Mouse (Mus musculus) 3134 (cell line): ENCODE data around the gene P4hb.
"Not testable (repeated sequence)": the region's sequence is repeated elsewhere in the genome, so short reads cannot be mapped to it uniquely, and the experiment has no call there.

ENCODE experiments used
- DNase-seq: peaks from one replicate; pipeline ENCODE4 v3.0.0-alpha.2; 2011; ENCODE audit warnings: low spot score; ENCODE audit not compliant: insufficient read length; ENCODE audit errors: extremely low read depth

Gene P4hb

DNA sequence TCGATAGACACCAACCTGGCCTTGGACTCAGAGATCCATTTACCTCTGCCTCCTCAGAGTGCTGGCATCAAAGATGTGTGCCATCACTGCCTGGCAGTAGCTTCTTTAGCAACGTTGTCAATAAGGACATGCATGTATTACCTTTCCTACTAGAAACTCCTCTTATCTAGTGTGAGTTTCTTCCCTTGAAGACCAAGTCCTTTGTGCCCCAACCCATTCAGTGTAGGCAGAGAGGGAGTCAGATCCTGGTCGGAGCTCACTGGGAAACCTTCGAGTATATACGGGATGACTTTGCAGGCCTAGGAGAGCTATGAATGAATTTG, 1.2 kb upstream of the P4hb start:
- DNase-seq: no peak

DNA sequence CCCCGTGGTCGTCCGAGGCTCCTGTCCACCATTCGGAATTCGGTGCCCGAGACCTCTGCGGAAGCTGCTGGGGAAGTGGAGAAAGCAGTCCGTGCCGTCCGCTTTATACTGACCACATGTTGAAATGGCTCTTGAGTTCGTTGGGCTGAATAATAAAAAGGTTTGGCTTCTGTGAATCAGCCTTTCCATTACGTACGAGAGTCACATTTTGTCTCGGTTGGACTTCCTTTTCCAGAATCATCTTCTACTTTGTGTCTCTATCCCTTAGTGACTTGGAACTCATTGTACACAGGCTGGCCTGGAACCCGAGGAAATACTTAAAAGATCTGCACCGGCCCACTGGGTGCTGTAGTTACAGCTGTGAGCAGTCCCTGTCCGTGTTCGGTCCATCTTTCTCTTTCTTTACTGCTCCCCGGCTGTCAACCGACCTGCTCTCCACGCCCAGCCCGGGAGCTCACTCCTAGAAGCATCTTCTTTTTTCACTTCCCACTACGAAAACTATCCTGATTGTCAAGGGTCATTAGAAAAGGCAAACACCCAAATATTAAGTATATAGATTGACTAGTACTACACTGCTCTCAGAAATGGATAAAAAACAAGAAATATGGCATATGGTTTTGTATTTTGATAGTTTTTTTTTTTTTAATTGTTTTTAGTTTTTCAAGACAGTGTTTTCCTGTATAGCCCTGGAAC, 678 bp upstream of the P4hb start:
- no peak for DNase-seq

DNA sequence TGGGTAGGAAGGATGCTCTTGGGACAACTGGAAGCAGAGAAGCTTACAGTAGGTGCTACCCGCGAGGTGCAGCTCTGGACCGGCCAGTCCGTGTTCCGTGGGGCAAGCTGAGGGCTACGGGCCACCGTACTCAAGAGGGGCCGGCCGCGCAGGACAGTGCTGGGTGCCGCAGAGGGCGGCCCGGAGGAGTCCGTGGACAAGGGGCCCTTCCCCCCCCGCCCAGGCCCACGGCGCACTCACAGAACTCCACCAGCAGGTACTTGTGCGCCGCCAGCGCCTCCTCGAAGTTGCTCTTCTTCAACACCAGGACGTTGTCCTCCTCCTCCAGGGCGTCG, 669 bp downstream of the P4hb start:
- DNase-seq: no peak

DNA sequence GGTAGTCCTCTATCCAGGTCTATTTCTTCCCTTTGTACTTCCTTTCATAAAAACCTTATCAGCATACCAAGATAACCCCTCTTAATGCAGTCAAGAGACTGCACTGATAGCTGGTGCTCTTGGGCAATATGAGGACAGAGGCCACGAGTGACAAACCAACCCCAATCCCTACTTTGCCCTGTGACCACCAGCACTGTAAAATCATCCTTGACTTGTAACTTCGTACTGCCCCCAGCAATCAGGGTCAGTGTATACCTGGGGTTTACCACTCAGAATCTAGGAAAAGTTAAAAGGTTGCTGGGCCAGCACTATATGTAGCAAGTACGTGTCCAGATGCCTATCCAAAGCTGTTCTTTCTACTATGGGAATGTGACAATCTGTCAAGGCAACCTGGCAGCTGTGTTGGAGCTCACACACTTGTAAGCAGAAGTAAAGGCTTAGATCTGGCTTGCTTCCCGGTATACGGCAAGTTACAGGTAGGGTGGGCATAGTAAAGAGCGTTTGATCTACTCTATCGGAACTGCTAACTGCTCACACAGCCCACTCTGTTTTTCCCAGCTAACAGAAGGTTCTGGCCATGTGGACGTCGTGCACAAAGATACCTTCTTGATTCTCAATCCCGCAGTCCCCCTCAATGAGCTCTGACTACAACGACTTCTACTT, 1.2 kb downstream of the P4hb start:
- no peak for DNase-seq

DNA sequence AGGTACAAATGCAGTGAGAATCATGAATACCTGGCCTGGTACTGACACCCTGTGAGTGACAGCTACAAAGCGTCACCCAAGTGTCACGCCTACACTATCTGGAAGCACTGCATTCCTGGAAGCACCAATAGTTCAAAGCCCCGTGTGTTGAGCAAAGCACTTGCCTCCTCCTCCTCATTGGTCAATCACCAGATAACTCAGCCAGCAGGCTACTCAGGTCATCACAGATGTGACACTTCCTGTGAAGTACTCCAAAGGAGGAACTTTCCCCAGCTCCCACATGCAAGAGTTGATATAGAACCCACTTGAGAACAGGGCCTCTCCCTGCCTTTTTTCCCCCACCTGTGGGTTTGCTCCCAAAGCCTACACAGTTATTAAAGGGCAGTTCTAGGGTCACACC, 1.9 kb downstream of the P4hb start:
- DNase-seq: no peak

DNA sequence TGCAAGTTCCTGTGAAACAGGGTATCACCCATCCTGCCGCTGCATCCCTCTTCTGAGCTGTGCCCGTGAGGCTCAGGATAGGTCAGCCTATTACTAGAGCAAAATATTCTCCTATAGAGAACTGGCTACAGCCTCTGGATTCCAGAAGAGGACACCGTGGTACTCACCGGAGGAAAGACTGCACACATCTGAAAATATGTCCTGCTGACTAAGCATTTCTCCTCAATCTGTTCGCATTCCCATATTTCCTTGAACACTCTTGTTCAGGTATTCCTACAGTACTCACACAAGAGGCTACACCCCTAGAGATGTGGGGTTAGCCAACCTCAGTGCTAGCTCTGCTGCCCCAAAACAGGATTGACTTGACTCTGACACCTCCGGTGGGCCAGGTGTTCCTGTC, 4.7 kb downstream of the P4hb start:
- DNase-seq: no peak

DNA sequence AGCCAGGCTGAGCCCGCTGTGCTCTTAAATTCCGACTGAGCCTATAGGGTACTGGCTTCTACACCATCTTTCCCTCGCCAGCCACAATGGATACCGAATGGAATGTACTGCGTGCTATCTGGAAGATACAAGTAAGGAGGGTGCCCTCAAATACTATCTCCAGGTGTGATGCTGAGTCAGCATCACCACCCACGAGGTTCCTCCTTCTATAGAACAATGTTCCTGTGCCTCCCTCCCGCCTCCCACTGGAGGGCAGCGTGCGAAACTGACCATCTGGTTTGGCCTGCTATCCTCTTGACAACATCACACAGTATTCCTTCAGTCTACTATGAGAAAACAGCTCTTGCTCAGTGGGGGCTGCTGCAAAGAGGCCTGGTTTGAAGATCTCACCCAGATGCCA, 7.9 kb downstream of the P4hb start:
- DNase-seq: no peak

DNA sequence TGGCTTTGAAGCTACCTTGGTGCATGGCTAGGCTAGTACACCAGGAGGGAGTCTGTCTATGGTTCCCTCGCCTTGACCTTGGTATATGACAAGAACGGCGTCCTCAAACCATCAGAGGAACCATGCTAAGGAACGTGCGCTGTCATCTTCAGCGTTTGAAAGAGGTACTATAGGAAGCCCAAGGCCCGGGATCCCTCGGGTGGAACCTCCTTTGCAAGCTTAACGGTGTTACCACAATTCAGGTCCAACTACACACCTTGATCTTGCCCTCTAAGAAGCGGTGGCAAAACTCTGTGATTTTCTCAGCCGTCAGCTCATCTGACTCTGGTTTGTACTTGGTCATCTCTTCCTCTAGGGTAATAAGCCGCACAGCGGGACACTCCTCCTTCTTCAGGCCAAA, 10.1 kb downstream of the P4hb start:
- DNase-seq: no peak

DNA sequence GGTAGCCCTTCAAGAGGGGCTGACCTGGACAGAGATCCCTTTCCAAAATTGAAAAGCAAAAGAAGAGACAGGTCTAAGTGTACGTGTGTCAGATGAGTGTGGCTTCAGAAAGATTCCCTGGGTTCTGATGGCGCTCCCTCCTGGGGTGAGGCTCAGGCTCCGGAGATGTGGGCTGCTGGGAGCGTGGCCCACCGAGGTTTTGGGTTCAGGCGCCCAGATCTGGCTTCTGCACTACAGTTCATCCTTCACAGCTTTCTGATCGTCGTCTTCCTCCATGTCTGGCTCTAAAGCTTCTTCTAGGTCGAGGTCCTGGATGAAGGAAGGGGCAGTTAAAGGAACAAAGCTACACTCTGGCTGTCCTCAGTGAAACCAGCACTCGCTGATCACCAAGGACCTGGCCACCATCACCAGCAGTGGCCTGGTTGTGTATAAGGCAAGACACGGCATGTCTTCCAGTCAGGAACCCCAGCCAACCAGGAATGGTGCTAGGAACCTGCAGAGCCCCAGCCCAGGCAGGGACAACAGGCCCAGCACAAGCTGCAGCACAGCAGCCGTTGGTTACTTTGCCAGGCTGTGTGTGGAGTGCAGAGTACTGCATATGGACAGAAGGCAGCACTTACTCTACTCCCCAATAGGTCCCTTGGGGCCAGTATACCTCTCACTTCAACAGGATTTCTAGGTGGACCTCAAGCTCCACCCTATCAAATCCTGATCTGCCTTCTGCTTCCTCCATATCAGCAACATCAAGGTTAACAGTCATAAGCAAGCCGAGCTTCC, 11.9 kb downstream of the P4hb start:
- no peak for DNase-seq

DNA sequence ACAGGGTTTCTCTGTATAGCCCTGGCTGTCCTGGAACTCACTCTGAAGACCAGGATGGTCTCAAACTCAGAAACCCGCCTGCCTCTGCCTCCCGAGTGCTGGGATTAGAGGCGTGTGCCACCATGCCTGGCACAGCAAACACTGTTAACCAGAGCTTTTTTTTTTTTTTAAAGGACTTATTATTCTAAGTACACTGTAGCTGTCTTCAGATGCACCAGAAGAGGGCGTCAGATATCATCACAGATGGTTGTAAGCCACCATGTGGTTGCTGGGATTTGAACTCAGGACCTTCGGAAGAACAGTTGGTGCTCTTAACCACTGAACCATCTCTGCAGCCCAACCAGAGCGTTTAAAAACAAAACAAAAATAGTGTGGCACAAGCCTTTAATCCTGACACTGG, 14.2 kb downstream of the P4hb start:
- DNase-seq: not testable (repeated sequence)

DNA sequence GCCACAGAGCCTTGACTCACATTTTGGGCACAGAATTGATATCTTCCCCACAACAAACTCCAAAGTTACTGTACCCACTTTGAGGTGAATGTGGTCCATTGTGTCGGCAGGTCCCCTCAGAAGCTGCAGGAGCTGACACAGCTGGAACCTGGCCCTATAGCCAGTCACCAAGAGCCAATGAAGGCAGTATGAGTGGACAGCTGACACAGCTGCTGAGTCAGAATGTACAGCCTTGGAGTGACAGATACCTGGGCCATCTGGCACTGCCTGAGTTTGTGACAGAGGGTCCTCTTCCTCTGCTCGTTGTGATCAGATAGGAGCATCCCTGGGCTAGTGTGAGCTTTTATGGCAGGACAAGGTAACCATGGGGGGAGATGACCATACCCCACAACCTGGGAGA, 17.8 kb downstream of the P4hb start:
- DNase-seq: no peak

DNA sequence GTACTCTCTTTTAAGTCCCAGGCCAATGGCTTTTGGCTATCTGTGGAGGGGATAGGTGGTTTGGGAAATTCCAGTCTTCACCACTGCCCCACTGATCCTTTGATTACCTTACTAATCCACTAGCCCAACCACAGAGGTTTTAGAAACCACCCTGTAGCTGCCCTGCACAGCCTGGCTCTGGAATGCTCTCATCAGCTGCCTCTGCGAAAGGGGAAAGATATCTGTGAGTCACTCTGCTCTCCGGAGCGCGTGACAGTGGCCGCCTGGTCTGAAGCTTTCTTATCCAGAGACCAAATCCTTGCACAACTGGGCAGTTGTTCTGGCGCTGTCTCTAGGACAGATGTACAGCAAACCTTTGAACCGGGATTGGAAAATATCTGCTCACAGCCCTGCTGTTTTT, 18.2 kb downstream of the P4hb start:
- peak; percentile 84 for DNase-seq

DNA sequence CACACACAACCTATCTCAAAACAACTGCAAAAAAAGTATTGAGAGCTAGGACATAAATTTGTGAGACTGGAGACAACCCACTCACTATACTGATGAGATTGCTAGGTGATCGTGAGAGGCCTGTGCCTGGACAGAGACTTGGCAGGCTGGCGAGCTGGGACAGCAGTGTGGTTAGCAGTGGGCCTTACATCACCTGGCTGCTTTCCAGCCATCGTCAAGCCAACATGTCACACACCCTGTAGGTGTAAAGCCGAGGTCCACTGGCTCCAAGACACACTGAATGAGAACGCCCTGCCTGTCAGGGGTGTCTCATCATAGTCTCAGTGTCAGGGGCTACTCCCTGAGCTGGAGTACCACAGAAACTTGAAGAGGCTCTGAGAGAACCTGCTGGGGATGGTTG, 20.3 kb downstream of the P4hb start:
- DNase-seq: peak; percentile 51

DNA sequence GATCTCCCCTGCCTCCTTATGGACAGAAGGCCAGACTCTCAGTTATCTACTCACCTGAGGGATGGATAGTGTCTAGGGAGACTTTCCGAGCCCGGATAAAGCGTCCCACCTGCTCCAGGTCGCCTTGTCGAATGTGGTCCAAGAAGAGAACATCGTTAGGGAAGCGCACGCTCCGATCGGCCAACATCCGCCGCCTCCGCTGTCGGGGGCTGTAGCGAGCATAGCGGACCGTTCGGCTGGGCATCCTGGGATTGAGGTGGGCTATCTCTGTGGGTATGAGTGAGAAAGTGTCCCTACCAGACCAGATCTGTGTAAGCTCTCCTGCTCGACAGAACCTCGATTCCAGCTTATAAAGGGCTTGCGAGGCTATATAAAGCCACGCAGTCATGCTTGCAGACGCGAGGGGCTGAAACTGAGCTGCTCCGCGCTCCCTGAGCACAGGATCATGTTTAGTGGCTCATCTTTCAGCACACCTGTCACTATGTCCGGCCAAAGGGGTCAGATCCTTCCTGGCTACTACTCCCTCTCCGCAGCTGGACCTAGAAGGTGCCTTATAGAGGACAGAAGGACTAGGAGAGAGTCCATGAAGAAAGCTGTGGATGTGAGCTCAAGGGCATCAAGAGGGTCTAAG, 22.1 kb downstream of the P4hb start, which contains the start of gene Ppp1r27:
Gene Ppp1r27, minus strand, starts transcription at position 323 of the 631 bp plus-strand sequence.
- no peak for DNase-seq

DNA sequence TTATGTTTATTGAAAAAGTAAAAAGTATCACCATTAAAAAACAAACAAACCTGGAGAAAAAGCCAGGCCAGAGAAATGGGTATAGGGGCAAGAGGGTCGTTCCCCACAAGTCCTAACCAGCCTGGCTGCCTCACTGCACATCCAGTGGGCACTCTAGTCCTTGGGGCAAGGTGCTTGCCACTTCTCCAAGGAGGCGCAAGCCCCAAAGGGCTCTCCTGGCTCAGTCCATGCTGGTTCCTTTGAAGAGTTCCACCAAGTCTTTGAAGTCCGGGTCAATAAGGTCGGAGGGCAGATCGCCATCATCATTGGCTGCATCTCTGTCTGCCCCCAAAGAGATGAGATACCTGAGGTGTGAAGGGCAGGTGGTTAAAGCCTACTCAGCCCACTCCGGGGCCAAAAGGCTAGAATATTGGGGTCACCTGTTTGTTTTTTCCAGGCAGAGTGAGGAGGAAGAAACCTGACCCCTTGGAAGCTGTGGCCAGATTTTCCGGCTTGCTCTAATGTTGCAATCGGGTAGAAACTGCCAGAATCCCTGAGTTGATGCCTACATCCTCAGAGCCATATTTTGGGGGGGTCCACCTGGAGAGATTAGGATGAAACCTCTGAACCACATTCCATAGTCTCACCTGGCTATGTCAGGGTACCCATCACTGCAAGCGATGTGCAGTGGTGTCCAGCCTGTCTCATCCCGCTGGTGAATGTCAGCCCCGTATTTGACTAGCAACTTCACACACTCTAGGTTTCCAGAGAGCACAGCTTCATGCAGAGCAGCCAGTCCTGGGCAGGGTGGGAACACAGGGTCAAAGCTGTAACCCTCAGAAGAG, 22.9 kb downstream of the P4hb start:
- no peak for DNase-seq

DNA sequence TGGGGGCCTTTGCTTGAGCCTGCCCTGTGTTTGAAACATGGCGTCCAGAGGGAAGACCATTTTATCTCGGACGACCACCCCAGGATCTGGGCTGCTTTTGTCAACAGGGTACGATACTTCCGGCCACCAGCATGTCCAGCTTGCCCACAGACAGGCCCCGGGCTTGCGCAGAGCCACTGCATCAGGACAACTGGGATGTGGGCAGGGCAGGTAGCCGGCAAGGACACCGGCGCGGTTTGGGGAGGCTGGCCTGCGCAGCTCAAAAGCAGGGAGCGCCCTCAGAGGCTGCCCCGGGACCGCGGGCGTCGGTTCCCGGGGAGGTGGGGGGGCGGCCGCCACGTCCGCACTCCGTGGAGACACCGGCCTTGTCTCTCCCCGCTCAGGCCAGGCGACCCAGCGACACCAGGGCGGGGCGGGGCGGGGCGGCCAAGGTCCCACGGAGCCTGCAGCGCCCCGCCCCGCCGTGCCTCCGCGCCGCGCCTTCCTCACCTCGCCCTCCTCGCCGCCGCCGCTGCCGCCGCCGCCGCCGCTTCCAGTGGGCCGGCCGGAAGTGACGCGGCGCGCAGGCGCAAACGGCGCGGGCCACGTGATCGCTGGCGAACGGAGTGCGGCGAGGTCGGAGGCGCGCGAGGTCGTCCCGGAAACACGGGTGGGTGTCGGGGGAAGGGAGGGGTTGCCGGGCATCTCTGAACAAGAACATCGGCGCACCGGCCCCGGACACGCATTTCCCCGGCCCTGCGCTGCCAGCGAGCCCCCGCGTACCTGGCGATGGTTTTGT, 23.7 kb downstream of the P4hb start, which contains the start of gene Mcrip1:
Gene Mcrip1, minus strand, starts transcription at position 560 of the 778 bp plus-strand sequence.
- DNase-seq: peak; percentile 88

DNA sequence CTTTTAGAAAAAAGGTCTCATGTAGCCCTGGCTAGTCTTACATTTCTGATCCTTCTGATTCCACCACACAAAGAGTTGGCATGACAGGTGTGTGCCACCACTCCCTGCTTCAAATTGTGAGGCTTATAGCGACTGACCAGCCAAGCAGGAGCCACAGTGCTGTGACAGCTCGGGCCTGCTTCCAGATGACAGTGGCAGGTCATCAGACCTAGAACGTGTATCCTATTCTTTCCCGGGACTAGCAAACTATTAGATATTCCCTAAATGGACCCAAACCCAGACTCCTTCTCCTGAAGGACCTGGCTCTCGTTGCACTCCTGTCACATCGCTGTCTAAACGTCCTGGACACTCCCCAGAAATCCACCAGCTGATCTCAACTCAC, 24.3 kb downstream of the P4hb start:
- DNase-seq: no peak

DNA sequence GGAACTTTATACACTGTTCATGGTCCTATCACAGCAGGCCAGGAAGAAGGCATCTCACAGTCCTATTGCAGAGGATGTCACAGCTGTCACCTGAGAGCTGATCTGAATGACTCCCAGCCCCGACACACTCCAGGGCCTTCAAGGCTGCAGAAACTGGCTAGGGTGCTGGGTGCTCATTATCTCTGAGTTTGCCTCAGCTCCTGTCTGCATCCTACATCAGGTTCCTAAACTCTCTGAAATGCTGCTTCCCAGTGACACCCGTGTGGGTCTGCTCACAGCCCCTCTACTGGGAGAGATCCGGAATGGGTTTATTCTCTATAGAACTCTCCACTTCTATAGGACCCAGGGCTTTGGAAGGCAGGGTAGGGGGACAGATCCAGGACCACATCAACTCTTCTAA, 24.8 kb downstream of the P4hb start:
- no peak for DNase-seq

DNA sequence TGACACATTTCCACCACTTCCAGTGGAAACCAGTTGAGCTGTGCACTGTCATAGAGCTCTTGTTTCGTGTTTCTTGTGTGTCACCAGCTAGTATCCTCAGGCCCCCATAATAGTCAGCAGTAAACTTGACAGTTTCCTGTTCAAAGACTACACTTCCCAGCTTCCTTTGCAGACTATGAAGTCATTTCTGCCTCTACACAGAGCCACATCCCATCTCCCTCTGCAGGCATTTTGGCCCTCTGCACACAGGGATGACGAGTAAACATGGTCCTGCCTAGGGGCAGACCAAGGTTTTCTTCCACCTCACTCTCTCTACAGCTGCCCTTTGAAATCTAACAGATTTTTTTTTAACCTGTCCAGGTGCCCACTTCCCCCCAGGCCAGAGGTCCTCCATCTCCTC, 25.6 kb downstream of the P4hb start:
- no peak for DNase-seq

DNA sequence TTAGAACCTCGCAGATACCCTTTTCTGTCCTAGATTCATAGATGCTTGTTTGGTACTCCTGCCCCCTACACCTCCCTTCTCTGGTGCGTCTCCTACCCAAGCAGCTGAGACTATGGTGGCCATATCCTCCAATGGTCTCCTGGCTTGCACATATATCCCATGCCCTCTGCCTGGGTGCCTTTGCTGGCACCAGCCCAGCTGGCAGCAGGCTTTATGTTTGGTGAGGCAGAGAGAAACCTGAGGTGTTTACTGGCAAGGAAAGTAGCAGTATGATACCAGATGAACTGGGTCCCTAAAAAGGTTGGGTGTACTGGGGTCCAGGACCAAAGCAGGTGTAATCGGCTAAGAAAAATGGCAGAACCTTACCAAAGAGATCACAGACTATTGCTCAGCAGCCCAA, 27.1 kb downstream of the P4hb start:
- DNase-seq: no peak
